Mouse (Mus musculus) kidney, adult 2 months (tissue): ENCODE results near the gene Rex1bd. TPM values are rescaled to one million over a fixed set of nuclear protein-coding genes. Genes with fewer than 3 reads are reported as not detected.

Experiments
- DNase-seq: peaks from one replicate; pipeline ENCODE4 v3.0.0; 2021
- H3K27ac ChIP-seq: fragments of 200-500 bp; 2 replicates; pipeline ENCODE4 v1.5.1; 2012; ENCODE audit warnings: low read depth, low read length, control low read depth, inconsistent platforms; ENCODE audit not compliant: insufficient read depth
- H3K27me3 ChIP-seq: fragments of 200-500 bp; replicated peaks from 2 replicates; pipeline ENCODE4 v1.6.1; 2012; ENCODE audit warnings: mild to moderate bottlenecking, moderate library complexity, low read length, inconsistent platforms; ENCODE audit not compliant: control insufficient read depth, insufficient read depth
- H3K36me3 ChIP-seq: fragments of 200-500 bp; 2 replicates; pipeline ENCODE4 v1.6.1; 2012; ENCODE audit warnings: mild to moderate bottlenecking, moderate library complexity, low read length, inconsistent platforms; ENCODE audit not compliant: control insufficient read depth, insufficient read depth
- H3K4me1 ChIP-seq: fragments of 200-500 bp; 2 replicates; pipeline ENCODE4 v1.6.1; 2011; ENCODE audit warnings: low read length; ENCODE audit not compliant: control insufficient read depth, insufficient read depth
- H3K4me3 ChIP-seq: fragments of 200-500 bp; 2 replicates; pipeline ENCODE4 v1.5.1; 2011; ENCODE audit warnings: mild to moderate bottlenecking, low read depth, low read length, control low read depth; ENCODE audit not compliant: insufficient read depth
- CTCF ChIP-seq: fragments of 200-500 bp; conservative IDR thresholded peaks from 2 replicates; pipeline ENCODE4 v1.5.1; 2011; ENCODE audit warnings: low read depth, mild to moderate bottlenecking, control low read depth, low read length, moderate library complexity, mixed read lengths; ENCODE audit not compliant: insufficient read depth, insufficient read length
- POLR2A ChIP-seq: fragments of 200-500 bp; IDR thresholded peaks from one replicate; pipeline ENCODE4 v1.6.1; 2011; ENCODE audit warnings: low read depth, low read length, control low read depth
- WGBS: fragments of 180-500 bp; shearing (Covaris S2); methylation state at CpG from one replicate; pipeline ENCODE4 v1.1.7; 2018; 5-methylcytosine and 5-hydroxymethylcytosine counted together
- polyA plus RNA-seq: library from polyadenylated mRNA; depleted of rRNA; stranded (reverse); fragments of >200 nt; gene quantifications from 2 replicates; pipeline ENCODE4 v1.2.3, GENCODE M21; 2012

The Rex1bd gene
- polyA plus RNA-seq, 1 experiment, result 161 TPM

DNA sequence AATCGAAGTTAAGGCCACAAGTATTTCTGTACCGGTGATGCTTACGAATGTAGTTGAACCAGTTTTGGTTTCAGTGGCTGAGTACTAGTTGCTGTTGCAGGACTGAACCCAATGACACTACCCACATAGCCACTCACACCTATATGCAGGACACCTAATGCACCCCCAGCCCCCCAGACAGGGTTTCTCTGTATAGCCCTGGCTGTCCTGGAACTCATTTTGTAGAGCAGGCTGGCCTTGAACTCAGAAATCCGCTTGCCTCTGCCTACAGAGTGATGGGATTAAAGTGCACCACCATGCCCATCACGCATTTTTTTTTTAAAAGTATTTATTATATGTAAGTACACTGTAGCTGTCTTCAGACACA lies 458 bp upstream of the Rex1bd start:
- no peak for DNase-seq
- Histone ChIP-seq H3K4me1 (peaks cover 18% of the 10 kb centered on the region), H3K4me3 (no peak overlapping the region), H3K27me3 (no peaks in the 10 kb centered on the region), H3K36me3 (no peaks in the 10 kb centered on the region; the same call in 1 of the 2 replicates), H3K27ac (no peak overlapping the region)
- TF ChIP-seq POLR2A, result no peak
- TF ChIP-seq CTCF, result no peak
- WGBS, result 62% methylated on average over 5 of the region's 5 CpGs

DNA sequence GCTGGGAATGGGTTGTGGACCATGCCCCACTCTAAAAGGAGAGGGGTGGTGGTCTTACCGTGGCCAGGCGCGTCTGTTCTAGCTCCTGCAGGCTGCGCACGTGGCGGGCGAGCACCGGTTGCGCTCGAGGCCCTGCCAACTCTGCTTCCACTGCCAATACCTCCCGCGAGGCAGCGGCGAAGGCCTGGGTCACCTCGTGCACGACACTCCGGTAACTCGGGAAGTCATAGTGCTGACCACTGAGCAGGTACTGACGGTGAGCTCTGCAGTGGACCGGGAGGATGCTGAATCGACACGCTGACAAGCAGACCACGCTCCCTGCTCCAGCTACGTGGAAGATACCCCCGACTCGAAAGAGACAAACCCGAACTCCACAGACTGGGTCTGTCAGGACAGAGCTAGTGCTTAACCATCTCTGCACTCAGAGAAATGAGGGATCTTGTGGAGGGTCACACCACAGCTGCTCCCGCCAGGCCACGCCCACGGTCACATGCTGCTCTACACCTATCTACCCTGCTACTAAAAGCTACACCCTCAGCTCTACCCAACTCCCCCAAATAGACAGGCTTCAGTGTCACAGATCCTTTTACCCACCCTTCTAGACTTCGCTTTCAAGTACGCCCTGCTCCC lies 739 bp downstream of the Rex1bd start:
- H3K4me1 ChIP-seq, result peaks cover 18% of the 10 kb centered on the region
- TF ChIP-seq POLR2A, result no peak
- no peak for TF ChIP-seq CTCF
- no peaks in the 10 kb centered on the region for H3K27me3 ChIP-seq
- peak overlapping the region; percentile 47; the same call in 1 of the 2 replicates for H3K27ac ChIP-seq
- H3K36me3 ChIP-seq, result no peaks in the 10 kb centered on the region; the same call in 1 of the 2 replicates
- WGBS, result 33% methylated on average over 32 of the region's 32 CpGs
- peak overlapping the region; percentile 92 for H3K4me3 ChIP-seq
- no peak for DNase-seq

DNA sequence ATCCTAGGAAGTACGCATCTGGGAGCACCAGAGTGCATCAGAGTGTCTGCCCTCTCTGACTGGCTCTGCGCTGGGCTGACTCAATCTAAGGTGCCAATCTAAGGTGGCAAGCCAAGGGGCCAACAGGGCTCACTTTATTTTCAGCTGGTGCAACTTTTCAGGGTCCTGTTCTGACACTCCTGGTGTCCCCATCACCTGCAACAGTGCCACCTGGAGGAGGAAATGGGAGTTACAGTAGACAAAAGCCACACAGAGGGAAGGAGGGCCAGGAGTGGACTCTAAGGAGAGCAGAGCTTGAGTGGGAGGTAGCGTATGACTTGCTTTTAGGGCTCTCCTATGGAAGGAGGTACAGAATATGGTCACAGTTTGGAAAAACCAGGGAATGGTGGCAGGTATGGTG lies 1.7 kb downstream of the Rex1bd start:
- 80% methylated on average over 3 of the region's 3 CpGs for WGBS
- Histone ChIP-seq H3K4me1 (peaks cover 18% of the 10 kb centered on the region), H3K4me3 (no peak overlapping the region), H3K36me3 (no peaks in the 10 kb centered on the region; the same call in 1 of the 2 replicates), H3K27ac (0 out of 2 replicates have a peak overlapping the region, but pooled peaks have one; percentile 1), H3K27me3 (no peaks in the 10 kb centered on the region)
- peak; percentile 79 for DNase-seq
- TF ChIP-seq CTCF (peak; percentile 80), POLR2A (no peak)

DNA sequence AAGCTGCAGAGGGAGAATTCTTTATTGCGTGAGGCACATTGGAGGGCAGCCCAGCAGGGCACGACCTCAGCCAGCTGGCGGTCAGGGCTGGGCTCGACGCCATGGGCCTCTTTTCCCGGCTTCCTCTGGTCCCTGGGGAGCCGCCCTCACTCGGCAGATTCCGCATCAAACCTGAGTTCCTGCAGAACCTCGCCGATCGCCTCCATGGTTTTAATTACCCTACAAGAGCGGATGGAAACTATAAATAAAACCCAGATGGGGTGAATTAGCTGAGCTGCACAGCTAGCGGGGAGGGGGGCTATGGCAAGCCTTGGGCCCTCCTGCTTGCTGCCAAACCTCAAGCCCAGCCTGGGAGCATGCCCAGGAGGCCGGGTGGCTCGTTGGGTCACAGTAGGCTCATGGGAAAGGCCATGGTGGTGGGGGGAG lies 2.2 kb downstream of the Rex1bd start:
- no peak for TF ChIP-seq CTCF
- TF ChIP-seq POLR2A, result no peak
- 35% methylated on average over 16 of the region's 16 CpGs for WGBS
- Histone ChIP-seq H3K27ac (peak overlapping the region; percentile 1; the same call in 1 of the 2 replicates), H3K4me1 (peaks cover 17% of the 10 kb centered on the region), H3K27me3 (no peaks in the 10 kb centered on the region), H3K36me3 (no peaks in the 10 kb centered on the region; the same call in 1 of the 2 replicates), H3K4me3 (no peak overlapping the region)
- DNase-seq, result peak; percentile 76

DNA sequence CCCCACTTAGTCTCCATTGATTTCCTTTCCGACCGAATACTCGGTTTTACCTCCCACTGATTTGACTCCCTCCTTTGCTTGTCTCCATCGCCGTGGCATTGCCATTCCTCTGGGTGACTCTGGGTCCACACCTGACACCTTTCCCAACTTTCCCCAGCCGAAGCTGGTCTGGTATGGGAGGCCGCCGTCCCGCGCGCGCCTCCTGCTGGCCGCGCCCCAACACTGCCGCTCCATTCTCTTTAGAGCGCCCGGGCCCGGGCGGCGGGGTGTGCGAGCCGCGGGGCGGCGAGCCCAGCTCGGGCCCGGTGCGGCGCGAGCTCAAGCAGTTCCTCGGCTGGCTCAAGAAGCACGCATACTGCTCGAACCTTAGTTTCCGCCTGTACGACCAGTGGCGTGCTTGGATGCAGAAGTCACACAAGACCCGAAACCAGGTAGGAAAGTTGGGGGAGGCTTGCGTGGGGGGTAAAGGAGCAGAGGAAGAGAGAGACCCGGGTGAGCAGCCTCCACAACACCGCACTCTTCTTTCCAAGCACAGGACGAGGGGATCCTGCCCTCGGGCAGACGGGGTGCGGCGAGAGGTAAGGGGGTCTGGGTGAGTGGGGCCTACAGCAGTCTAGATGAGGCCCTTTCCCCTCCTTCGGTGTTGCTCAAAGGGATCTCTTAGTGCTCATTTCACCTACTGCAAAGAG lies 3.3 kb downstream of the Rex1bd start:
- WGBS, result 18% methylated on average over 46 of the region's 46 CpGs
- peak; percentile 76 for DNase-seq
- TF ChIP-seq CTCF (peak; percentile 67), POLR2A (no peak)
- no peak overlapping the region for H3K27ac ChIP-seq
- no peaks in the 10 kb centered on the region for H3K27me3 ChIP-seq
- H3K4me3 ChIP-seq, result no peak overlapping the region
- H3K4me1 ChIP-seq, result peaks cover 10% of the 10 kb centered on the region; the same call in 1 of the 2 replicates
- no peaks in the 10 kb centered on the region; the same call in 1 of the 2 replicates for H3K36me3 ChIP-seq

DNA sequence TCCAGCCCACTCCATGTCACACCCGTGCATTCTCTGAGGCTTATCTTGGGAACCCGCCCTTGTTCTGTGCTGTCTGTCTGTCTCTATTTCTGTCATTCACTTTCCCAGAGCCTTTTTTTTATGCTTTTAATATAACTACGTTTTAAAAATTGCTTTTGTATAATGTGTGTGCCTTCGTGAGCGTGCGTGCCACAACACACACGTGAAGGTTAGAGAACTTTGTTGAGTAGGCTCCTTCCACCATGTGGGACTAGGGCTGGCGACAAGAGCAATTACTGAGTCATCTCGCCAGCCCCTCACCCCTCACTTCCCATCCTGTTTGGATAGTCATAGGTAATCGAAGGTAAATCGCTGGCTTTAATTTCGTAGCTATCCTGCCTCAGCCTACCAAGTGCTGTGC lies 4.0 kb downstream of the Rex1bd start:
- no peak for DNase-seq
- TF ChIP-seq CTCF (no peak), POLR2A (no peak)
- Histone ChIP-seq H3K4me1 (peaks cover 10% of the 10 kb centered on the region; the same call in 1 of the 2 replicates), H3K4me3 (no peak overlapping the region), H3K27ac (no peak overlapping the region), H3K27me3 (no peaks in the 10 kb centered on the region), H3K36me3 (no peaks in the 10 kb centered on the region; the same call in 1 of the 2 replicates)
- WGBS, result 61% methylated on average over 12 of the region's 12 CpGs
